ENCODE assay signal across 28 mouse cellular contexts in the genomic region with DNA sequence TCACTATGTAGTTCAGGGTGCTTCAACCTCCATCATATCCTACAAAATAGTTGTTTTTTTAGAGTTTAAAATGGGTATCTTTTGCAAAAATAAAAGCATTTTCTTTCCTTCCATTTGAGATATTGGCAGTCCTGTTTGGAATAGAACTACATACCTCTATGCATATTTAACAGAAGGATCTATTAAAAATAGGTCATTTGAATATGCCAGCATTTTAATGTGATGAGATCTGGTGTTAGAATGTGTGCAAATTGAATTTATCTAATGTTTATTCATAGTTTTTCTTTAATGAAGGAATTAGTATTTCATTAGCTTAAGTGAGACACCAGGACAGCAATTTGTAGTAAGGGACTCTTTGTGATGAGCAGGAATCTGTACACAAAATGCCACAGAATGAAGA. TPM values are rescaled to one million over a fixed set of nuclear protein-coding genes. Genes with fewer than 3 reads are reported as not detected.
DNase-seq lines count a peak whose midpoint lies in the region; ATAC-seq and TF ChIP-seq lines count a peak whose summit lies in the region.
"Had no signal": no experiment of that assay in that cellular context is flagged by ENCODE, and none has a peak within 500 bp of the region (broad histone marks: within the 10 kb centered on the region; RNA-seq: fewer than 3 reads in every experiment).

No protein-coding gene starts in this region.

- peaks cover 7% of the 10 kb centered on the region for H3K4me1 ChIP-seq in forebrain, embryonic 14.5 days (ENCODE audit: control insufficient read depth, insufficient read depth, low read length)
- 0 out of 2 replicates have a peak, but pooled peaks cover 5% of the 10 kb centered on the region for H3K4me1 ChIP-seq in forebrain, embryonic 12.5 days
- peaks cover 5% of the 10 kb centered on the region; the same call in 1 of the 2 replicates for H3K4me1 ChIP-seq in hindbrain, postnatal 0 days (ENCODE audit: insufficient read depth, low read length)
- peaks cover 9% of the 10 kb centered on the region for H3K4me1 ChIP-seq in hindbrain, embryonic 16.5 days (ENCODE audit: control insufficient read depth, insufficient read depth, low read depth, low read length)
- peaks cover 5% of the 10 kb centered on the region; the same call in 1 of the 2 replicates for H3K4me1 ChIP-seq in forebrain, postnatal 0 days (ENCODE audit: insufficient read depth)
- H3K4me1 ChIP-seq: embryonic facial prominence, embryonic 12.5 days had no signal

- no peak overlapping the region for H3K9ac ChIP-seq in forebrain, embryonic 14.5 days (ENCODE audit: low read length)
- H3K9ac ChIP-seq in forebrain, embryonic 12.5 days: no peak overlapping the region
- 0 out of 2 replicates have a peak overlapping the region, but pooled peaks have one; percentile 2 for H3K9ac ChIP-seq in hindbrain, postnatal 0 days (replicated peaks; ENCODE audit: low read length)
- H3K9ac ChIP-seq in hindbrain, embryonic 16.5 days (ENCODE audit: low read depth, low read length): no peak overlapping the region
- no peak overlapping the region for H3K9ac ChIP-seq in forebrain, postnatal 0 days
- H3K9ac ChIP-seq: embryonic facial prominence, embryonic 12.5 days; embryonic facial prominence, embryonic 15.5 days; hindbrain, embryonic 12.5 days had no signal

- TF ChIP-seq CTCF in hindbrain, postnatal 0 days (IDR thresholded peaks at IDR 0.05; ENCODE audit: low read depth): no peak
- TF ChIP-seq CTCF in brain, embryonic 14.5 days (IDR thresholded peaks at IDR 0.05; ENCODE audit: borderline replicate concordance, extremely low read depth, insufficient read depth, insufficient read length): no peak
- TF ChIP-seq CTCF in forebrain, postnatal 0 days (IDR thresholded peaks at IDR 0.05; ENCODE audit: low read depth): no peak

- H3K36me3 ChIP-seq in forebrain, embryonic 14.5 days (ENCODE audit: control insufficient read depth, insufficient read depth, low read length): no peaks in the 10 kb centered on the region
- no peaks in the 10 kb centered on the region for H3K36me3 ChIP-seq in forebrain, embryonic 12.5 days (replicated peaks)
- no peaks in the 10 kb centered on the region for H3K36me3 ChIP-seq in hindbrain, postnatal 0 days (ENCODE audit: insufficient read depth, low read length)
- no peaks in the 10 kb centered on the region for H3K36me3 ChIP-seq in hindbrain, embryonic 16.5 days (ENCODE audit: control insufficient read depth, insufficient read depth, low read length)
- H3K36me3 ChIP-seq in forebrain, postnatal 0 days (ENCODE audit: insufficient read depth): no peaks in the 10 kb centered on the region
- H3K36me3 ChIP-seq: embryonic facial prominence, embryonic 12.5 days; embryonic facial prominence, embryonic 15.5 days; heart, embryonic 10.5 days; heart, embryonic 13.5 days; hindbrain, embryonic 12.5 days had no signal

- H3K27me3 ChIP-seq in forebrain, embryonic 14.5 days (replicated peaks; ENCODE audit: control insufficient read depth, insufficient read depth, low read length): no peaks in the 10 kb centered on the region
- H3K27me3 ChIP-seq in forebrain, embryonic 12.5 days: no peaks in the 10 kb centered on the region
- H3K27me3 ChIP-seq in hindbrain, postnatal 0 days (ENCODE audit: insufficient read depth, low read length): no peaks in the 10 kb centered on the region
- no peaks in the 10 kb centered on the region for H3K27me3 ChIP-seq in hindbrain, embryonic 16.5 days (replicated peaks; ENCODE audit: control insufficient read depth, insufficient read depth, low read length)
- no peaks in the 10 kb centered on the region for H3K27me3 ChIP-seq in forebrain, postnatal 0 days (ENCODE audit: insufficient read depth, low read length)
- H3K27me3 ChIP-seq: CH12.LX; embryonic facial prominence, embryonic 12.5 days; embryonic facial prominence, embryonic 15.5 days; heart, embryonic 13.5 days; hindbrain, embryonic 12.5 days; Patski had no signal

- no peak overlapping the region for H3K4me2 ChIP-seq in forebrain, embryonic 14.5 days (ENCODE audit: low read length)
- H3K4me2 ChIP-seq in forebrain, embryonic 12.5 days: no peak overlapping the region
- no peak overlapping the region for H3K4me2 ChIP-seq in hindbrain, postnatal 0 days (ENCODE audit: low read depth, low read length)
- H3K4me2 ChIP-seq in hindbrain, embryonic 16.5 days (ENCODE audit: low read length): no peak overlapping the region
- H3K4me2 ChIP-seq in forebrain, postnatal 0 days (ENCODE audit: low read depth): no peak overlapping the region
- H3K4me2 ChIP-seq: embryonic facial prominence, embryonic 12.5 days; embryonic facial prominence, embryonic 15.5 days; heart, embryonic 13.5 days; hindbrain, embryonic 12.5 days had no signal

- H3K4me3 ChIP-seq in forebrain, embryonic 14.5 days (ENCODE audit: low read depth, low read length): no peak overlapping the region
- no peak overlapping the region for H3K4me3 ChIP-seq in forebrain, embryonic 12.5 days (replicated peaks)
- H3K4me3 ChIP-seq in hindbrain, postnatal 0 days (ENCODE audit: low read length): no peak overlapping the region
- H3K4me3 ChIP-seq in hindbrain, embryonic 16.5 days (ENCODE audit: low read length): no peak overlapping the region
- no peak overlapping the region for H3K4me3 ChIP-seq in forebrain, postnatal 0 days (ENCODE audit: low read depth, low read length)
- H3K4me3 ChIP-seq: embryonic facial prominence, embryonic 12.5 days; embryonic facial prominence, embryonic 15.5 days; heart, adult 2 months; heart, embryonic 10.5 days; heart, embryonic 13.5 days; hindbrain, embryonic 12.5 days had no signal

- no peak for ATAC-seq in forebrain, embryonic 14.5 days
- ATAC-seq in forebrain, embryonic 12.5 days (ENCODE audit: low FRiP score): no peak
- no peak for ATAC-seq in hindbrain, postnatal 0 days
- no peak for ATAC-seq in hindbrain, embryonic 16.5 days
- ATAC-seq in forebrain, postnatal 0 days: no peak
- ATAC-seq: intestine, postnatal 0 days; Patski had no signal

- peak; percentile 22 for DNase-seq in forebrain, embryonic 14.5 days (ENCODE audit: low spot score)
- no peak for DNase-seq in hindbrain, postnatal 0 days (ENCODE audit: low spot score)
- DNase-seq in brain, embryonic 14.5 days (ENCODE audit: low read depth): peak; percentile 14
- DNase-seq in forebrain, postnatal 0 days: no peak
- DNase-seq in kidney, postnatal 4 days: no peak
- DNase-seq: adrenal gland, postnatal 10 days; adrenal gland, postnatal 36 days; B cell, adult 2 months; cerebellum, adult 11 months; cerebellum, adult 2 months; cerebellum, adult 9-11 months; cerebellum, postnatal 25 days; gastrocnemius, postnatal 10 days; gastrocnemius, postnatal 36 days; heart, adult 2 months; heart, postnatal 14 days; heart, postnatal 4 days had no signal

- no peak for TF ChIP-seq POLR2A in brain, embryonic 14.5 days (IDR thresholded peaks at IDR 0.05; ENCODE audit: borderline replicate concordance, extremely low read depth, insufficient read depth, insufficient read length, poor library complexity, severe bottlenecking)

- H3K27ac ChIP-seq in forebrain, embryonic 14.5 days (ENCODE audit: low read depth, low read length): no peak overlapping the region; the same call in 1 of the 2 replicates
- no peak overlapping the region for H3K27ac ChIP-seq in forebrain, embryonic 12.5 days
- no peak overlapping the region for H3K27ac ChIP-seq in hindbrain, postnatal 0 days
- no peak overlapping the region for H3K27ac ChIP-seq in hindbrain, embryonic 16.5 days (ENCODE audit: low read depth, low read length)
- peak overlapping the region; percentile 54; the same call in 1 of the 2 replicates for H3K27ac ChIP-seq in forebrain, postnatal 0 days (ENCODE audit: low read depth, low read length)
- H3K27ac ChIP-seq: embryonic facial prominence, embryonic 15.5 days; heart, adult 2 months; heart, embryonic 10.5 days; heart, embryonic 13.5 days; hindbrain, embryonic 12.5 days had no signal

- no peaks in the 10 kb centered on the region for H3K9me3 ChIP-seq in forebrain, embryonic 14.5 days (replicated peaks; ENCODE audit: control insufficient read depth, low read length)
- no peaks in the 10 kb centered on the region for H3K9me3 ChIP-seq in forebrain, embryonic 12.5 days
- no peaks in the 10 kb centered on the region for H3K9me3 ChIP-seq in hindbrain, postnatal 0 days (ENCODE audit: low read length)
- H3K9me3 ChIP-seq in hindbrain, embryonic 16.5 days (ENCODE audit: control insufficient read depth, low read length): no peaks in the 10 kb centered on the region
- H3K9me3 ChIP-seq in forebrain, postnatal 0 days (ENCODE audit: low read length): no peaks in the 10 kb centered on the region
- H3K9me3 ChIP-seq: embryonic facial prominence, embryonic 12.5 days; embryonic facial prominence, embryonic 15.5 days; G1E; heart, embryonic 10.5 days; heart, embryonic 13.5 days; hindbrain, embryonic 12.5 days had no signal

RNA-seq across cellular contexts. Expression of a gene that starts 30.8 kb away (rescaled TPM):
- polyA plus RNA-seq in forebrain, embryonic 14.5 days (2014; fragmentation: Nextera tagmentation; extraction: Ambion mirVana): 24.6 and 29.7 TPM in 2 replicates
- polyA plus RNA-seq in forebrain, embryonic 12.5 days (2016; fragmentation: Nextera tagmentation; extraction: Ambion mirVana): 28.2 and 33.5 TPM in 2 replicates
- total RNA-seq in hindbrain, postnatal 0 days (2014; rRNA removed): 27.2 and 28.8 TPM in 2 replicates
- 17.1 and 17.7 TPM in 2 replicates for polyA plus RNA-seq in hindbrain, postnatal 0 days (2015; fragmentation: Nextera tagmentation; extraction: Ambion mirVana)
- 23.0 TPM in 2 replicates for polyA plus RNA-seq in hindbrain, embryonic 16.5 days (2015; fragmentation: Nextera tagmentation; extraction: Ambion mirVana)
- 28.6 and 31.2 TPM in 2 replicates for polyA plus RNA-seq in brain, embryonic 14.5 days (2012; rRNA removed)
- total RNA-seq in forebrain, postnatal 0 days (2014; rRNA removed): 33.3 and 40.3 TPM in 2 replicates
- polyA plus RNA-seq in forebrain, postnatal 0 days (2015; fragmentation: Nextera tagmentation; extraction: Ambion mirVana): 12.3 and 17.0 TPM in 2 replicates

Comparison
In these comparisons a context has a peak if more than half of its experiments do, and no peak if none do; other contexts are left out.
1. DNase-seq: peak in forebrain, embryonic 14.5 days (single experiment) and brain, embryonic 14.5 days (single experiment); none in hindbrain, postnatal 0 days (single experiment), forebrain, postnatal 0 days (single experiment) and kidney, postnatal 4 days (0 of 2).